Mouse (Mus musculus) heart, embryonic 14.5 days (tissue): Measurements from ENCODE around the gene Rassf6. TPM values are rescaled to one million over a fixed set of nuclear protein-coding genes. Genes with fewer than 3 reads are reported as not detected.

Experiments used
- ATAC-seq: fragments of 200-750 bp; cut with Nextera tagmentation; 2 replicates; pipeline ENCODE4 v1.8.0; 2017; ENCODE audit warnings: low read depth, moderate TSS enrichment; ENCODE audit not compliant: insufficient number of reproducible peaks, insufficient read depth, low FRiP score
- H3K27ac ChIP-seq, 2 experiments: fragments of 200-500 bp in 1 of 2; fragments of 300-500 bp in 1 of 2; sonication (generic) in 1 of 2; replicated peaks in 1 of 2; 2 replicates each; pipeline ENCODE4 v1.5.1; 2012 to 2014; ENCODE audit warnings: low read depth in 2 of 2, low read length in 2 of 2, control low read depth in 1 of 2, mild to moderate bottlenecking in 1 of 2, mixed read lengths in 1 of 2; ENCODE audit not compliant: control insufficient read depth in 1 of 2, insufficient read depth in 1 of 2
- H3K27me3 ChIP-seq: fragments of 300-500 bp; sonication (generic); 2 replicates; pipeline ENCODE4 v1.6.1; 2014; ENCODE audit warnings: mild to moderate bottlenecking, low read length, control low read depth; ENCODE audit not compliant: control insufficient read depth, insufficient read depth
- H3K36me3 ChIP-seq: fragments of 300-500 bp; sonication (generic); 2 replicates; pipeline ENCODE4 v1.6.1; 2014; ENCODE audit warnings: mild to moderate bottlenecking, control low read depth, low read length, mixed read lengths; ENCODE audit not compliant: control insufficient read depth, insufficient read depth
- H3K4me1 ChIP-seq, 2 experiments: fragments of 200-500 bp in 1 of 2; fragments of 300-500 bp in 1 of 2; sonication (generic) in 1 of 2; 2 replicates each; pipeline ENCODE4 v1.6.1; 2012 to 2014; ENCODE audit warnings: low read length in 2 of 2, control low read depth in 1 of 2, mixed read lengths in 1 of 2; ENCODE audit not compliant: control insufficient read depth in 2 of 2, insufficient read depth in 2 of 2
- H3K4me2 ChIP-seq: fragments of 300-500 bp; sonication (generic); 2 replicates; pipeline ENCODE4 v1.6.1; 2014; ENCODE audit warnings: mild to moderate bottlenecking, low read length
- H3K4me3 ChIP-seq, 2 experiments: fragments of 200-500 bp in 1 of 2; fragments of 300-500 bp in 1 of 2; sonication (generic) in 1 of 2; 2 replicates each; pipeline ENCODE4 v1.5.1; 2012 to 2014; ENCODE audit warnings: low read length in 2 of 2, mild to moderate bottlenecking in 2 of 2, control low read depth in 1 of 2, low read depth in 1 of 2, moderate library complexity in 1 of 2; ENCODE audit not compliant: control insufficient read depth in 1 of 2, insufficient read depth in 1 of 2
- H3K9ac ChIP-seq: fragments of 300-500 bp; sonication (generic); 2 replicates; pipeline ENCODE4 v1.6.1; 2014; ENCODE audit warnings: mild to moderate bottlenecking, low read length
- H3K9me3 ChIP-seq: fragments of 300-500 bp; sonication (generic); 2 replicates; pipeline ENCODE4 v1.6.1; 2016; ENCODE audit warnings: low read length, control low read depth; ENCODE audit not compliant: control insufficient read depth
- whole genome bisulfite sequencing: fragments of 180-500 bp; shearing (Covaris S2); extraction: QIAGEN DNeasy Blood & Tissue Kit; methylation state at CpG from one replicate; pipeline ENCODE4 v1.1.7; 2014; 5-methylcytosine and 5-hydroxymethylcytosine counted together
- polyA plus RNA-seq: library from polyadenylated mRNA; unstranded; fragments of >200 nt; fragmentation: Nextera tagmentation; extraction: Ambion mirVana; gene quantifications from 2 replicates; pipeline ENCODE4 v1.2.1, GENCODE M21; 2014

Gene Rassf6
- polyA plus RNA-seq, 1 experiment from 2014 or later = 0.55 TPM

DNA sequence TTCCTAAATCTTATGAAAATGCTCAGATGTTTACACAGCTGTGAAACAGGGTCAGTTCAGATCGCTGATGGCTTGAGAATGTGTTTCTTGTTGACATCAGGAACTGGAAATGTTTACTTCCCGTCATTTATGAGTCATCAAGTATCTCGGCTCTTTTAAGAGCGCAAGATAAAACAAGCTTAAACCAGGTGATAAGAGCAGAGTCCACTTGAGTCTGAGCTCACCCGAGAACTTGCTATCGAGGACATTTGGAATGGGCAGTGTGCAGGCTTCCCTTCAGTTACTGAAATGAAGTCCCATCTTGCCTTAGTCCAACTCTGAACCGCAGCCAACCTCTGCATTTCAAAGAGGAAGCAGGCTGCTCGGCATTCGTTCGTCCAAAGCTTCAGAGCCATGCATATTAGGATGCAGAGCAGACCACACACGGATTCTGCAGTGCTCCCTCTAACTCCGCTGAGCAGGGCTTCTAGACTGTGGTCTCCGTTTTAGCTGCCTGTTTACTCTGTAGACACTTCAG, 37.0 kb downstream of the Rassf6 start:
- Histone ChIP-seq H3K9ac (no peak overlapping the region), H3K4me2 (peak overlapping the region; percentile 34), H3K4me1 (peaks cover 3 to 7% of the 10 kb centered on the region in 2 experiments; a peak in 3 of 4 replicates), H3K4me3 (no peak overlapping the region), H3K9me3 (no peaks in the 10 kb centered on the region), H3K27ac (no peak overlapping the region), H3K36me3 (no peaks in the 10 kb centered on the region), H3K27me3 (no peaks in the 10 kb centered on the region)
- no peak for ATAC-seq
- WGBS = 10% methylated on average over 13 of the region's 13 CpGs

DNA sequence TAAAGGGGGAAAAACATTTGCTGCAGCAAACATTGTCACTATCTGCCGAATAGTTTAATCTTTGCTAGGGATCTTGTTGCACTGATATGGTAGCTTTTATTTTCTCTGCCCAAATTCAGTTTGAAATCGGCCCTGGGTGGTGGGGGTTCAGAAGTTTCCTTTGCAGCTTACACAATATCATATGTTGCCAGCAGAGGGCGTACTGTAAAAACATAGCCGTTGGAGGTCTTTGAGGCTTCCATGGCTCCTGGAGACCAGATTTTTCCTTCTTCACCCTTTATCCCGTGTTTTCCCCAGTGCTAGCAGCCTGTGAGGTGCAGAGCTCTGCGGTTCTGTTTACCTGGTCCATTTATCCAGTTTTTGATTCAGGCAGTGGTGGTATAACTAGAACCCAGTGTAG, 39.0 kb downstream of the Rassf6 start:
- H3K27ac ChIP-seq = no peak overlapping the region
- no peak overlapping the region for H3K4me3 ChIP-seq
- H3K27me3 ChIP-seq = no peaks in the 10 kb centered on the region
- no peak overlapping the region for H3K9ac ChIP-seq
- ATAC-seq = no peak
- 13% methylated on average over 6 of the region's 6 CpGs for WGBS
- peaks cover 3 to 7% of the 10 kb centered on the region in 2 experiments; a peak in 3 of 4 replicates for H3K4me1 ChIP-seq
- no peaks in the 10 kb centered on the region for H3K36me3 ChIP-seq
- H3K4me2 ChIP-seq = no peak overlapping the region
- no peaks in the 10 kb centered on the region for H3K9me3 ChIP-seq

DNA sequence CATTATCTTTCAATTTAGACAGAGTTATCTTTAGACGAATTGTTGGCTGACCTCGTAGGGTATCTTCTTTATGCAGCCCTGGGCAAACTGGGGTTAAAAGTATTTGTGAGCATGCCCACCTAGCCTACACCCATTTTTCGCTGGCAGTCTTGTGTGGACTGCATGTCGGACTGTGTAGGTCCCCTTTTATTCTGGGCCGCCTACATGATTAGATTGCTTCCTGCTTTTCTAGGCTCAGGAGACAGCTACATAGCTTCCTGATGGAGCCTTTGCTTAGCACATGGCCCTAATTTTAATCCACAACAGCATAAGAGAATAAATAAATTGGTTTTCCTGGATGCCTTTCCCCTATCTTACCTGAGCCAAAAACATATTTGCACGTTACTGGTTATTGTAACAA, 44.3 kb downstream of the Rassf6 start:
- H3K36me3 ChIP-seq = no peaks in the 10 kb centered on the region
- H3K9me3 ChIP-seq = no peaks in the 10 kb centered on the region
- 72% methylated on average over 6 of the region's 6 CpGs for WGBS
- peaks cover 0 to 2% of the 10 kb centered on the region in 2 experiments; a peak in 1 of 4 replicates for H3K4me1 ChIP-seq
- no peak overlapping the region for H3K27ac ChIP-seq
- no peak overlapping the region for H3K4me3 ChIP-seq
- no peak overlapping the region for H3K4me2 ChIP-seq
- no peaks in the 10 kb centered on the region for H3K27me3 ChIP-seq
- no peak overlapping the region for H3K9ac ChIP-seq
- no peak for ATAC-seq

DNA sequence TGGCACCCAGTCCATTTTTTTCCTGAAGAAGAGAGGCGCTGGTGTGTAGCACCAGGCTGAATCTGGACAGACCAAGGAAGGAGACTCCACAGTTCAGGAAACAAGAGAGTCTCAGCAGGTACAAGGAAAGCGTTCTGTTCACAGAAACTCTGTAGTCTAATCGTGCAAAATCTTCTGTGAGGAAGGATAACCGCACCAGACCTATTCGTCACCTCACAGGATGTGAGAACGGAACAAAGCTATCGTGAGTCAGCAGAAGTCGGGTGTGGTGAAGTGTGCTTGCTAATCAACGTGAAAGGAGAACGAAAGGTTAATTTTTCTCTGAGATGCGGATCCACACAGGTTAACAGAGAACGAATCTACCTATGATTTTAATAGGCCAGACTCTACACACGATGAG, 45.5 kb downstream of the Rassf6 start:
- 78% methylated on average over 13 of the region's 13 CpGs for WGBS
- Histone ChIP-seq H3K4me2 (no peak overlapping the region), H3K9me3 (no peaks in the 10 kb centered on the region), H3K4me3 (no peak overlapping the region), H3K4me1 (no peaks in the 10 kb centered on the region), H3K36me3 (no peaks in the 10 kb centered on the region), H3K27me3 (no peaks in the 10 kb centered on the region), H3K27ac (no peak overlapping the region), H3K9ac (no peak overlapping the region)
- no peak for ATAC-seq

DNA sequence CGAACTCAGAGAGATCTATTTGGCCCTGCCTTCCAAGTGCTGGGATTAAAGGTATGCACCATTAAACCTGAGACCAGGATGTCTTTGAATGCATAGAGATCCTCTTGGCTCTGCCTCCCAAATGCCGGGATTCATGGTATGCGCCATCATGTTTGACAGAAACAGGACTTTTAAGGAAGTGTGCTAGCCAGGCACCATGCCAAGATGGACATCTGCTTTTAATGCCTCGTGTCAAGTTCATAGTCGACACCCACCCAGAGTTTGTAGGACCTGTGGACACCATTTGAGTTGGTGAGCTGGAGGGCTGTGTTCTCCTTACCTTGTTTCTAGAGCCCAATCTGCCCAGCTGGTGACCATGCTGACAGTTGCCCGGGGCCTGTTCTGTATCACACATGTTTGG, 48.5 kb downstream of the Rassf6 start:
- no peak overlapping the region for H3K9ac ChIP-seq
- H3K36me3 ChIP-seq = no peaks in the 10 kb centered on the region
- H3K4me1 ChIP-seq = no peaks in the 10 kb centered on the region
- WGBS = 68% methylated on average over 6 of the region's 6 CpGs
- H3K27me3 ChIP-seq = no peaks in the 10 kb centered on the region
- no peak overlapping the region for H3K4me3 ChIP-seq
- no peak overlapping the region for H3K4me2 ChIP-seq
- no peak overlapping the region for H3K27ac ChIP-seq
- no peak for ATAC-seq
- no peaks in the 10 kb centered on the region for H3K9me3 ChIP-seq

DNA sequence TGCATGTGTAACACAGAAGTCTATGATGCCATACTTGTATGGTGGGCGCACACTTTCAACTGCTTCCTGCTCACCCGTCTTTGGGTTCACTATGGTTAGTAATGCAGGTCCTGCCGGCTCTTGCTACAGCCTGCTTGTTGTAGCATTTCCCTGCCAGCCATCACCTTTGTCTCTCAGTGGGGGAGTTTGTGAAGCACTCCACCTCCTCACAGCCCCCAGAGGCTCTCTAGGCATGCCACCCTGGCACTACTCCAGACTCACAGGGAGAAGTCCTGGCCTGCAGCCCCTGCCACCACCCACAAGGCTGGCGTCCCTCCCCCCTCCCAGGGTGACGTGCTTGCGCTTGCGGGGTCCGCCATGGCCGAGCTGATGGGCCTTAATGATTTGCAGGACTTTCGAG, 49.8 kb downstream of the Rassf6 start:
- 77% methylated on average over 10 of the region's 10 CpGs for WGBS
- no peak for ATAC-seq

DNA sequence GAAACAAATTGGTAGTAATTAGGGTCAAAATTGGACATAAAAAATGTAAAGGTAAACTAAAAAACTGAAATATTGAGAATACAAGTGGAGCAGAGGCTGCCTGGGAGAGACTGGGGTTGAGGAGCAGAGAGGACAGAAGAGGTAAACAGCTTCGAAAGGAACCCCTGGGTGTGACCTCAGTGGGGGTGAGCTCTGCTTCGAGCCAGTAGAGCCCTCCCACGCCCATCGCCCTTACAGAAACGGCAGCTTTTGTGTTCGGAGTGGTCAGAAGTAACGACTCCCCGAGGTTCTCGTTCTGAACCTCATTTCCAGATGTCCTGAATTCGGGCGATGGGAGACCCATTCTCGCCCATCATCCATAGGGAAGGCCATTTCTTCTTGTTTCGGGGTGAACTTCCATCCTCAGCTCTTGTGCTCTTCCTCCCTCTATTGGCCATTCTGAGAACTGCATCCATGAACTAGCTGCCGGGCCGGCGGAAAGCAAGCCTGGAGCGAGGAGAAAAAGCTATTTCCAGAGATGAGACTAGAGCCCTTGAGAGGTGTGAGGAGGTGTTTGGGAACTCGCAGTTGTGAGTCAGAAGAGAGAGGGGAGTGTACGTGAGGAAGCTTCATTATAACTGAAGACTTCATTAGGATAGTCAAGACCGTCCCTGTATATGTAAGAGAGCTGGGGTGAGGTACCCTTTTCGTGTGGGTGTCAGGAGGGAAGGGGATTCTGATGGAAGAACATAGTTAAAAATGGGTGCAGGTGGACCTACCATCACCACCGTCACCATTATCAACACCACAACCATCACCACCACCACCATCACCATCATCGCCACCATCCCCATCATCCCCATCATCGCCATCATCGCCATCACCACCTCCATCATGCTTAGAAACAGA, 51.5 kb downstream of the Rassf6 start:
- Histone ChIP-seq H3K27ac (no peak overlapping the region), H3K4me3 (peak overlapping the region; percentile 23 to 40), H3K4me1 (no peaks in the 10 kb centered on the region), H3K27me3 (no peaks in the 10 kb centered on the region), H3K9ac (no peak overlapping the region), H3K4me2 (peak overlapping the region; percentile 57), H3K36me3 (no peaks in the 10 kb centered on the region), H3K9me3 (no peaks in the 10 kb centered on the region)
- no peak for ATAC-seq
- WGBS = 22% methylated on average over 25 of the region's 25 CpGs

More for the DNA sequence above, 49.8 kb downstream of the Rassf6 start:
- no peak overlapping the region for H3K4me3 ChIP-seq
- no peaks in the 10 kb centered on the region for H3K4me1 ChIP-seq
- H3K9ac ChIP-seq = no peak overlapping the region
- H3K27ac ChIP-seq = no peak overlapping the region
- no peaks in the 10 kb centered on the region for H3K27me3 ChIP-seq
- no peaks in the 10 kb centered on the region for H3K9me3 ChIP-seq
- no peaks in the 10 kb centered on the region for H3K36me3 ChIP-seq
- H3K4me2 ChIP-seq = no peak overlapping the region
